Mouse (Mus musculus) midbrain, embryonic 13.5 days (tissue): ENCODE measurements around the gene Itpka. TPM values are rescaled to one million over a fixed set of nuclear protein-coding genes. Genes with fewer than 3 reads are reported as not detected.

ENCODE experiments used
- ATAC-seq: fragments of 200-750 bp; cut with Nextera tagmentation; 2 replicates; pipeline ENCODE4 v1.8.0; 2017; ENCODE audit warnings: mild to moderate bottlenecking, moderate TSS enrichment, moderate library complexity
- H3K27ac ChIP-seq: fragments of 300-500 bp; sonication (generic); 2 replicates; pipeline ENCODE4 v1.5.1; 2015; ENCODE audit warnings: inconsistent platforms, mild to moderate bottlenecking, moderate library complexity
- H3K27me3 ChIP-seq: fragments of 300-500 bp; sonication (generic); 2 replicates; pipeline ENCODE4 v1.6.1; 2015; ENCODE audit warnings: mild to moderate bottlenecking, inconsistent platforms
- H3K36me3 ChIP-seq: fragments of 300-500 bp; sonication (generic); 2 replicates; pipeline ENCODE4 v1.6.1; 2015; ENCODE audit warnings: mild to moderate bottlenecking, inconsistent platforms
- H3K4me1 ChIP-seq: fragments of 300-500 bp; sonication (generic); replicated peaks from 2 replicates; pipeline ENCODE4 v1.6.1; 2015; ENCODE audit warnings: inconsistent platforms
- H3K4me2 ChIP-seq: fragments of 300-500 bp; sonication (generic); replicated peaks from 2 replicates; pipeline ENCODE4 v1.6.1; 2015; ENCODE audit warnings: moderate library complexity, mild to moderate bottlenecking, inconsistent platforms
- H3K4me3 ChIP-seq: fragments of 300-500 bp; sonication (generic); replicated peaks from 2 replicates; pipeline ENCODE4 v1.5.1; 2015; ENCODE audit warnings: mild to moderate bottlenecking, inconsistent platforms
- H3K9ac ChIP-seq: fragments of 300-500 bp; sonication (generic); replicated peaks from 2 replicates; pipeline ENCODE4 v1.6.1; 2015; ENCODE audit warnings: mild to moderate bottlenecking, inconsistent platforms
- H3K9me3 ChIP-seq: fragments of 300-500 bp; sonication (generic); 2 replicates; pipeline ENCODE4 v1.6.1; 2016; ENCODE audit warnings: mild to moderate bottlenecking, inconsistent platforms
- WGBS: fragments of 180-500 bp; shearing (Covaris S2); methylation state at CpG from one replicate; pipeline ENCODE4 v1.1.7; 2015; 5-methylcytosine and 5-hydroxymethylcytosine counted together
- polyA plus RNA-seq: library from polyadenylated mRNA; unstranded; fragments of >200 nt; fragmentation: Nextera tagmentation; extraction: Ambion mirVana; gene quantifications from 2 replicates; pipeline ENCODE4 v1.2.1, GENCODE M21; 2015

Gene Itpka
- polyA plus RNA-seq, 1 experiment from 2014 or later, result 0.52 TPM

DNA sequence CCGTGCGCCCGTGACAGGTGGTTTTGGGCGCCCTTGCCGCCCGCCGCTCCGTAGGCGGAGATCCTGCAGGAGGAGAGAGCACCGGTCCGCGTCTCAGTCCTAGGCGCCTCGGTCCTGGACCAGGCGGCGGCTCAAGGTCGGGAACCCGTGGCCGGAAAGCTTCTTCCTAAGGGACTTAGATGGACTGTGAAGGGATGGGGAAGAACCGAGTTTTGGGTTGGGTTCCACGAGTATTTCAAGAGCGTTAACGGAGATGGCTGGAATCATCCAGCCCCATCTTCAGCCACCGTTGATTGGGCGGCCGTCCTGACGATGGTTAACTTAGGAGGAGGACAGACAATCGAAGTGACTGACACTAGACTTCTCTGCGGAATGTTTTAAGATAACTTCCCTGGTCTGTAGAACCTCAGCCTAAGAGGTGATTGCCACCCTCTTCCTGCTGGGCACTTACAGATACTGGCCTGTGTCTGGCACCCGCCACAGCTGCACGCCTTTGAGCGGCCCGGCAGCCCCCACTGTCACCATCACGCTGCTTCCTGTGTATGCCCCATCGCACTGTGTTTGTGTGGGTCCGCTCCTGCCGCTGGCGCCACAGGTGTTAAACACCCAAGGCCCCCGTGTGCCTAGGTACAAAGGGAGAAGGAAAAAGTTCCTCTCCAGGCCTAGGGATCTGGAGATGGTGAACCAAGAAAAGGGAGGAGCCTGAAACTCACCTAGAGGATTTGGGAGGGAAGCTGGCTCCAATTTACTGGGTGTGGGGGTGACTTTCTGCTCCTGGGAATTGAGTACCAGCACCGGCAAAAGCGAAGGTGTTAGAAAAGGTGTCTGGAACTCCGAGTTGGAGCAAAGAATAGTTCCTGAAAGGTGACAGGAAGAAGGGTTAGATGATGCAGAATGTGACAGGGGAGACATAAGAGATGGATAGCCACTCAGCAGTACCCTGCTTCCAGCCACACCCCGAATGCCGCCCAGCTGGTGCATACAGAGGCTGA, 17.0 kb downstream of the Itpka start:
- peak overlapping the region; percentile 73 for H3K9ac ChIP-seq
- H3K4me3 ChIP-seq, result peak overlapping the region; percentile 68
- 8% methylated on average over 44 of the region's 44 CpGs for WGBS
- no peaks in the 10 kb centered on the region for H3K9me3 ChIP-seq
- peaks cover 16% of the 10 kb centered on the region for H3K4me1 ChIP-seq
- H3K27me3 ChIP-seq, result peaks cover 67% of the 10 kb centered on the region
- peak; percentile 48 for ATAC-seq
- peak overlapping the region; percentile 98 for H3K4me2 ChIP-seq
- no peak overlapping the region for H3K27ac ChIP-seq
- H3K36me3 ChIP-seq, result peaks cover 10% of the 10 kb centered on the region

DNA sequence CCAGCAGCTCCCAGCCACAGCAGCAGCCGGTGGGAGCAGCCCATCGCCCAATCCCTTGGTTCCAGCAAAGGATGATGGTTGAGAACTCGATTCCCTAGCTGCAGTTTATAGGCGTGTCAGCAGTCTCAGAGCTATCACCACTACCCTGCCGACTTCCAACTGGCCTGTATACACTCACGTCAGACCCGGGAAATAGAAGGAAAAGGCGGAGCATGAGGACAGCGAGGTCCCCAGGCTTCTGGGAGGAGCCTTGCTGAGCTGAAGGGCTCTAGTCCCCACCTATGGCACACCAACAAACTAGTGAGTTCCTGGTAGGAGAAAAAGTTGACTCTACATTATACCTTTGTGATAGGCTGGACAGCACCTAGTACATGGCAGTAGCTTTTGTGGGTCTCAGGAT, 18.1 kb downstream of the Itpka start, which contains the start of gene Ltk:
Ltk (minus strand) TSS at position 181 of the 400 bp plus-strand sequence.
- H3K9me3 ChIP-seq, result no peaks in the 10 kb centered on the region
- 17% methylated on average over 9 of the region's 9 CpGs for WGBS
- H3K4me1 ChIP-seq, result peaks cover 16% of the 10 kb centered on the region
- H3K27ac ChIP-seq, result no peak within 1 kb of the TSS
- ATAC-seq, result no peak
- peaks cover 64% of the 10 kb centered on the region for H3K27me3 ChIP-seq
- H3K36me3 ChIP-seq, result peaks cover 18% of the 10 kb centered on the region
- H3K4me2 ChIP-seq, result peak within 1 kb of the TSS; percentile 98; the same call in 1 of the 2 replicates
- no peak within 1 kb of the TSS for H3K9ac ChIP-seq
- peak within 1 kb of the TSS; percentile 68; the same call in 1 of the 2 replicates for H3K4me3 ChIP-seq

DNA sequence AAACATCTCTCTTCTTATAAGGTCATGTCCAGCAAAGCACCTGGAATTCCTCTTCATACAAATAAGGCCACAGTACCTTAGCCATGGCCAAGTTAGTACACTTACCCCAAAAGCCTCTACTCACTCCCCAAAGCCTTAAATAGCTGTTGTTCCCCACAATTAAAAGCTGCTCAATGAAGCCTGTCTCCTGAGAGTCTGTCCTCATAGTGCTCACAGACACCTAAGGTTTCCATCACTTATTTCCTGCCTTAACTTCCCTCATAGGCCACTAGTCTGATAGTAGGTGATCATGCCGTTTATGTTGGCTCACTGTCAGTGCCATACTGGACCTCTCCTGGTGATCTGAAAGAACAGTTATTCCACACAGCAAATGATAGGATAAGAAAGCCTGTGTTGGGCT, 20.1 kb downstream of the Itpka start:
- no peaks in the 10 kb centered on the region for H3K9me3 ChIP-seq

GRCm38 (mm10) chr2:119763924-119764323, 21.8 kb downstream of the Itpka start:
- Histone ChIP-seq H3K4me1 (0 out of 2 replicates have a peak, but pooled peaks cover under 1% of the 10 kb centered on the region), H3K4me3 (no peak overlapping the region), H3K27ac (no peak overlapping the region), H3K9me3 (no peaks in the 10 kb centered on the region), H3K9ac (no peak overlapping the region), H3K36me3 (peaks cover 44% of the 10 kb centered on the region), H3K4me2 (no peak overlapping the region), H3K27me3 (peaks cover 34% of the 10 kb centered on the region)
- 79% methylated on average over 4 of the region's 4 CpGs for WGBS
- ATAC-seq, result no peak

More for the DNA sequence above, 20.1 kb downstream of the Itpka start:
- H3K27me3 ChIP-seq, result peaks cover 51% of the 10 kb centered on the region
- peaks cover 32% of the 10 kb centered on the region for H3K36me3 ChIP-seq
- H3K4me1 ChIP-seq, result peaks cover 16% of the 10 kb centered on the region
- no peak overlapping the region for H3K4me3 ChIP-seq
- no peak for ATAC-seq
- H3K27ac ChIP-seq, result no peak overlapping the region
- no peak overlapping the region for H3K4me2 ChIP-seq
- H3K9ac ChIP-seq, result no peak overlapping the region
- WGBS, result 73% methylated on average over 1 of the region's 1 CpGs

- Histone ChIP-seq H3K27me3 (0 out of 2 replicates have a peak, but pooled peaks cover 4% of the 10 kb centered on the region), H3K4me1 (no peaks in the 10 kb centered on the region), H3K4me3 (no peak overlapping the region), H3K27ac (no peak overlapping the region), H3K36me3 (peaks cover 77% of the 10 kb centered on the region), H3K9ac (no peak overlapping the region), H3K4me2 (no peak overlapping the region), H3K9me3 (no peaks in the 10 kb centered on the region)
- 95% methylated on average over 6 of the region's 6 CpGs for WGBS
- no peak for ATAC-seq
Measured at GRCm38 (mm10) chr2:119767246-119767645, 25.1 kb downstream of the Itpka start.

GRCm38 (mm10) chr2:119787206-119787883, 45.2 kb downstream of the Itpka start, which contains the start of gene Rpap1:
Gene Rpap1 (minus strand): TSS chr2:119787537.
- ATAC-seq, result peak; percentile 98
- under 1% methylated on average over 44 of the region's 44 CpGs for WGBS
- H3K9me3 ChIP-seq, result no peaks in the 10 kb centered on the region

GRCm38 (mm10) chr2:119789996-119790395, 47.9 kb downstream of the Itpka start:
- no peak overlapping the region for H3K9ac ChIP-seq
- no peaks in the 10 kb centered on the region; the same call in 1 of the 2 replicates for H3K36me3 ChIP-seq

More at GRCm38 (mm10) chr2:119787206-119787883, 45.2 kb downstream of the Itpka start, which contains the start of gene Rpap1:
- Histone ChIP-seq H3K4me2 (peak within 1 kb of the TSS; percentile 71), H3K27ac (peak within 1 kb of the TSS; percentile 82), H3K27me3 (0 out of 2 replicates have a peak, but pooled peaks cover 5% of the 10 kb centered on the region), H3K4me3 (peak within 1 kb of the TSS; percentile 51), H3K4me1 (peaks cover 13% of the 10 kb centered on the region), H3K9ac (peak within 1 kb of the TSS; percentile 58), H3K36me3 (peaks cover 13% of the 10 kb centered on the region)

GRCm38 (mm10) chr2:119797279-119797783, 55.2 kb downstream of the Itpka start, which contains the start of gene Tyro3:
Gene Tyro3 (plus strand): TSS chr2:119797733.
- Histone ChIP-seq H3K9me3 (no peaks in the 10 kb centered on the region), H3K4me2 (no peak within 1 kb of the TSS), H3K27ac (no peak within 1 kb of the TSS), H3K4me3 (no peak within 1 kb of the TSS), H3K27me3 (peaks cover 39% of the 10 kb centered on the region), H3K9ac (no peak within 1 kb of the TSS), H3K36me3 (no peaks in the 10 kb centered on the region), H3K4me1 (peaks cover 20% of the 10 kb centered on the region)
- 62% methylated on average over 5 of the region's 5 CpGs for WGBS
- ATAC-seq, result no peak

More at GRCm38 (mm10) chr2:119789996-119790395, 47.9 kb downstream of the Itpka start:
- H3K27ac ChIP-seq, result no peak overlapping the region
- H3K4me3 ChIP-seq, result no peak overlapping the region
- H3K9me3 ChIP-seq, result no peaks in the 10 kb centered on the region
- WGBS, result 85% methylated on average over 2 of the region's 2 CpGs
- peaks cover 13% of the 10 kb centered on the region for H3K4me1 ChIP-seq
- H3K27me3 ChIP-seq, result peaks cover 10% of the 10 kb centered on the region; the same call in 1 of the 2 replicates
- no peak overlapping the region for H3K4me2 ChIP-seq
- ATAC-seq, result no peak

DNA sequence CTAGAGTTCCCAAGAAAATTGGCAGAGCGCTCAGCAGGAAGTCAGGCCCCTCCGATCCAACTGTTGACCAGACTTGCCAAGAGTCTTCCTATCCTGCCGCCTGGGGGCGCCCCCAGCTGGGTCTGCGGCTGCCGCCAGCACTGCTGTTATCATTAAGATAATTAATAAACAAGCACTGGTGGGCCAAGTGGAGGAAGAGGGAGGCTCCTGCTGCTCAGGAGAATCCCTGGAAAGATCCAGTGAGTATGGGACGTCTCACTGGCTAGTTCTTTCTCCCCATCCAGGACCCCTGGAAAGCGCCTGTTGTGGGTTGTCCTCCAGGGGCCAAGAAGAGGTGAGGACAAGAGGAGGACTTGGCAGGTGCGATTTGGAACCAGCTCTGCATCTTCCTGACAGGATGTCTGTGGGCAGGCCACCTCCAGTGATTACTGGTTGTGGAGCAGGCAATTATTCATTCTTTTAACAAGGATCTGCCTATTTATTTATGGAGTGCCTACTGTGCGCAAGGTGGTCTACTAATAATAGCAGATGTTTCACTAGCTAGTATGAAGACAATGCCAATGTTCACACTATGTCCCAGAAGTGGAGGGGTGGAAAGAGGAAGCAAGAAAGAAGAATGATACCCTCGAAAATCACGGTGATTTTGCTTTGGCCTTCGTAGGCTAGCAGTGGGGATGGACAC, 56.2 kb downstream of the Itpka start:
- H3K27ac ChIP-seq, result no peak overlapping the region
- H3K9ac ChIP-seq, result no peak overlapping the region
- peak overlapping the region; percentile 97; the same call in 1 of the 2 replicates for H3K4me2 ChIP-seq
- no peaks in the 10 kb centered on the region for H3K36me3 ChIP-seq
- 9% methylated on average over 13 of the region's 13 CpGs for WGBS
- H3K4me1 ChIP-seq, result peaks cover 31% of the 10 kb centered on the region
- H3K9me3 ChIP-seq, result no peaks in the 10 kb centered on the region
- peaks cover 39% of the 10 kb centered on the region for H3K27me3 ChIP-seq
- no peak overlapping the region; the same call in 1 of the 2 replicates for H3K4me3 ChIP-seq
- ATAC-seq, result no peak

DNA sequence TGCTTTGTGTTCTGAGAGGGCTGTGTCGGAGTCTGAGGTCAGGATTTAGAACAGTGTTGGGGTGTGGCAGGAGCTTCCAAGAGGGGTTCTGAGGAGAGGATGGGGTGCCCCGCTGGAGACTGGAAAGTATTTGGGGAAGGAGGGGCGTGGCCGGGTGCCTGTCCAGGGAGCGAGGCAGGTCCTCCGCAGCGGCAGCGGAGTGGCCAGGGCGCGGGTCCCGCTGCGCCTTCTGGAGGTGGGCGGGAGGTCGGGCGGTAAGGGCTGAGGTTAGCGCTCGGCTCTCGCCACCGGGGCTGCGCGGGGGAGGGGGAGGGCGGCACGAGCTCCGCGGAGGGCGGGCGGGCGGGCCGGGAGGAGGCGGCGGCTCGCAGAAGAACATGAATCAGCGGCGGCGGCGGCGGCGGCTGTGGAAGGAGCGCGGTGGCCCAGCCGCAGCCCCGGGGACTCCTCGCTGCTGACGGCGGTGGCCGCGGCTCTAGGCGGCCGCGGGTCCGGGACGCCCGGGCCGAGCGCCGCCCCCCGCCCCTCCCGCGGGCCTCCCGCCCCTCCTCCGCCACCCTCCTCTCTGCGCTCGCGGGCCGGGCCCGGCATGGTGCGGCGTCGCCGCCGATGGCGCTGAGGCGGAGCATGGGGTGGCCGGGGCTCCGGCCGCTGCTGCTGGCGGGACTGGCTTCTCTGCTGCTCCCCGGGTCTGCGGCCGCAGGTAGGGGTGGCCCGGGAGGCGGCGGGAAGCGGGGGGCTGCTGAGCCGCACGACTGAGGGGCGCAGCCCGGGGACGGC, 57.2 kb downstream of the Itpka start:
- Histone ChIP-seq H3K9me3 (no peaks in the 10 kb centered on the region), H3K36me3 (no peaks in the 10 kb centered on the region), H3K4me2 (peak overlapping the region; percentile 97), H3K27me3 (peaks cover 40% of the 10 kb centered on the region), H3K27ac (peak overlapping the region; percentile 14; the same call in 1 of the 2 replicates), H3K4me3 (peak overlapping the region; percentile 80), H3K4me1 (peaks cover 41% of the 10 kb centered on the region), H3K9ac (peak overlapping the region; percentile 87)
- WGBS, result under 1% methylated on average over 55 of the region's 89 CpGs
- peak; percentile 69 for ATAC-seq
